Mouse (Mus musculus): Measurements from ENCODE around the gene Rxfp4.
"Not testable (repeated sequence)": the region's sequence is repeated elsewhere in the genome, so short reads cannot be mapped to it uniquely, and the experiment has no call there.

Rxfp4 gene

GRCm38 (mm10) chr3:88607065-88607757 is 45.7 kb downstream of the Rxfp4 start:
- DNase-seq = peak; percentile 81 to 91

GRCm38 (mm10) chr3:88605666-88606065 is 47.3 kb downstream of the Rxfp4 start, which contains the start of gene Arhgef2:
TSS of gene Arhgef2 (plus strand) at chr3:88605966.
- DNase-seq = not testable (repeated sequence)

- DNase-seq = no peak
These were observed 48.1 kb downstream of the Rxfp4 start for GRCm38 (mm10) chr3:88604863-88605262.

DNA sequence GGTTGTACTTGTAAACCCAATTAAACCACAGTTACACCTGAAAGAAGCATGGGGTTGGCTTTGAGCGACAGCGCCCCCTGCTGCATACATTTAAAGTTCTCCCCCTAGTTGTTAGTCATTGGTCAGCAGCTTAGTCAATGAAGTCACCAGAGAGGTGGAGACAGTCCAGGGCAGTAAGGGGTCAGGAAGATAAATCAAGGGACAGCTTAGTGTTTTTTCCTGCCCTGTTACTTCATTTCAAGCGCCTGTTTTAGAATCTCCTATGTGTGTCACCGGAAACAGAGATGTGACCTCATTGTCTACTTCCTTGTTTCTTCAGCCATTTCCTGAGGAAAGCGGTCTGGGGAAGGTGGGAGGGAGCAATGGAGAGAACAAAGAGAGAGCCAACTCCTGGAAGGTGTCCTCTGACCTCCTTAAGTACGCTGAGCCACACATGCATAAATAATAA is 49.2 kb downstream of the Rxfp4 start:
- peak; percentile 84 to 92 for DNase-seq

GRCm38 (mm10) chr3:88602466-88602865 is 50.5 kb downstream of the Rxfp4 start:
- no peak for DNase-seq

Measured in kidney, adult 8-10 months (tissue).